Mouse (Mus musculus): ENCODE results near the gene Fam53b. TPM values are rescaled to one million over a fixed set of nuclear protein-coding genes. Genes with fewer than 3 reads are reported as not detected.

The Fam53b gene
- 45.3 and 56.3 TPM in 2 replicates for polyA plus RNA-seq (2012; rRNA removed; ENCODE audit: low replicate concordance)

DNA sequence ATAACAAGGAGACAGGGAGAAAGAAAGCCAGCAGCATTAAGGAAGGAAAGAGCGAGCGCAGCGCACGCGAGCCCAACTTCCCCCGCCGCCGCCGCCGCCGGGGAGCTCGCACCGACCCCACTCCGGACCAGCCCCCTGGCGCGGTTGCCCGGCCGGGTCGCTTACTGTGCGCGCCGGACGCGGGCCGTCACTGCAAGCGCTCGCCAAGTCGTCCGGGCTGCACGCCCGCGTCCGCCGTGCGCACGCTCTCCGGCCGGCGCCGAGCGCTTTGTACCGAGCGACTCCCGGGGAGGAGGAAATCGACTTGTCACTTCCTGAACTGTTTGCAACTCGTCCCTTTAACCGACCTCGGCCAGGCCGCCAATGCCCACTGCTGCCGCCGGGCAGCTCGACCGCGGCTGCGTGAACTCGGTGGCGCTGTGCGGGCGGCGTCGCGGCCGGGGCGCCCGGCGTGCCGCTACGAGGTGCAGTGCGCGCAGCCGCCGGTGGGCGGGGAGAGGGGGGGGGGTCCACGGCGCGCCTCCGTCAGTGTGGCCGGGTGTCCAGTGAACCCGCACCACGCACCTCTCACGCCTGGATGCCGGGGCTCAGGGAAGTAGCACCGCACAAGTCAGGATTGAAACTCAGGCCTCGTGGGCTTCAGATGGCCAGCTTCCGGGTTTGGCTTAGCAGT, at the start of gene Fam53b:
TSS of gene Fam53b (minus strand) at position 471 of the 673 bp plus-strand sequence.

GRCm38 (mm10) chr7:132859042-132859958, 45.6 kb upstream of the Fam53b start, which contains the start of gene Abraxas2:
Gene Abraxas2, plus strand, starts transcription at chr7:132859225.

GRCm38 (mm10) chr7:132852173-132852844, 38.6 kb upstream of the Fam53b start, which contains the start of gene Eef1akmt2:
Gene Eef1akmt2, minus strand, starts transcription at chr7:132852673.

Other genes starting within 250 kb of the Fam53b start
- gene Oat, start 237.5 kb downstream of the Fam53b start, polyA plus RNA-seq (2012; rRNA removed; ENCODE audit: low replicate concordance) = 196 and 244 TPM in 2 replicates
- 0.09 and 0.52 TPM in 2 replicates for gene Nkx1-2, start 214.2 kb downstream of the Fam53b start, polyA plus RNA-seq (2012; rRNA removed; ENCODE audit: low replicate concordance)
- 17.6 and 38.0 TPM in 2 replicates for gene Lhpp, start 203.2 kb downstream of the Fam53b start, polyA plus RNA-seq (2012; rRNA removed; ENCODE audit: low replicate concordance)
- 1.1 and 1.7 TPM in 2 replicates for gene Eef1akmt2, start 38.8 kb upstream of the Fam53b start, polyA plus RNA-seq (2012; rRNA removed; ENCODE audit: low replicate concordance)
- gene Abraxas2, start 45.3 kb upstream of the Fam53b start, polyA plus RNA-seq (2012; rRNA removed; ENCODE audit: low replicate concordance) = 4.8 and 5.2 TPM in 2 replicates
- 1.6 and 1.7 TPM in 2 replicates for gene Zranb1, start 117.3 kb upstream of the Fam53b start, polyA plus RNA-seq (2012; rRNA removed; ENCODE audit: low replicate concordance)